8 mouse cellular contexts compared by ENCODE assay signal in the genomic region with DNA sequence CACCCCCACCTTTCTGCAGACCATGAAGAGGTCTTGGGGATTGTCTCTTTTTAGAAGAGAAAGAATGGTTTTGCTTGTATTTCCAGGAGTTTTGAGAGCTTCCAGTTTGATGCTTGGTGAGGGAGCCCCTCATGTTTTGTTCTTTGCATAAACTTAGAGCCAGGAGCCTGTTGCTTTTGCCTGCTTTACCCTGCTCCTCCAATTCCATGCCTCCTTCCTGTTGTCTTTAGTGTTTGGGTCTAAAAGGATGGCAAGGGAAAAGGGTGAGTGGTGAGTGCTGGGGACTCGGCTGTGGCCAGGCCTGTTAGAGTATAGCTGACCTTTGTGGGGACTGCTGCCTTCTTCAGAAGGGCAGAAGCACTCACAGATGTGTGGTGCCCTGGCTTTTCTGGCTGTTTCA. TPM values are rescaled to one million over a fixed set of nuclear protein-coding genes. Genes with fewer than 3 reads are reported as not detected.
DNase-seq lines count a peak whose midpoint lies in the region; ATAC-seq and TF ChIP-seq lines count a peak whose summit lies in the region.

No protein-coding gene starts in this region.

- H3K27ac ChIP-seq in layer of hippocampus, adult 2 months = peak overlapping the region; percentile 92
- H3K27ac ChIP-seq in cortical plate, adult 2 months (ENCODE audit: insufficient read depth, low read length) = peak overlapping the region; percentile 86

- H3K4me1 ChIP-seq in cortical plate, adult 2 months (ENCODE audit: control insufficient read depth, insufficient read depth, low read length) = no peaks in the 10 kb centered on the region

- TF ChIP-seq POLR2A in cortical plate, adult 2 months (IDR thresholded peaks at IDR 0.05; ENCODE audit: extremely low read depth, insufficient read depth, low read length) = no peak

- DNase-seq in layer of hippocampus, adult 2 months (ENCODE audit: low spot score in 2 of 2) = no peak
- DNase-seq in layer of hippocampus, postnatal 25 days (ENCODE audit: extremely low spot score in 1 of 2, low spot score in 1 of 2) = no peak
- DNase-seq in hindlimb bud, embryonic 11.5 days (ENCODE audit: extremely low spot score, low read depth, low spot score) = peak; percentile 41
- peak; percentile 39 for DNase-seq in naive thymus-derived CD4-positive, alpha-beta T cell, adult 2 months (ENCODE audit: low read depth)
- no peak for DNase-seq in MN1 (ENCODE audit: low spot score)

- TF ChIP-seq CTCF in layer of hippocampus, adult 2 months (conservative IDR thresholded peaks at IDR 0.05) = no peak
- no peak for TF ChIP-seq CTCF in cortical plate, adult 2 months (IDR thresholded peaks at IDR 0.05; ENCODE audit: extremely low read depth, insufficient read depth, low read length)

- ATAC-seq in cerebellum, adult (ENCODE audit: insufficient number of reproducible peaks, low FRiP score, low TSS enrichment) = no peak
- no peak for ATAC-seq in CD4-positive, CD25-positive, alpha-beta regulatory T cell, adult 4 months

- H3K4me3 ChIP-seq in layer of hippocampus, adult 2 months = peak overlapping the region; percentile 65
- peak overlapping the region; percentile 49 for H3K4me3 ChIP-seq in cortical plate, adult 2 months (ENCODE audit: insufficient read depth, low read length)

RNA-seq across cellular contexts. Expression of a gene that starts 49.9 kb away (rescaled TPM):
- total RNA-seq in layer of hippocampus, adult 2 months (2021) = not detected
- not detected for total RNA-seq in layer of hippocampus, postnatal 25 days (2021)
- polyA plus RNA-seq in cortical plate, adult 2 months (2012; rRNA removed) = not detected in 2 replicates
- under 1 TPM; 0.11 to 0.20 TPM for polyA plus RNA-seq in CD4-positive, CD25-positive, alpha-beta regulatory T cell, adult 4 months (2017; shearing (Covaris generic))

Comparison
In these comparisons a context has a peak if more than half of its experiments do, and no peak if none do; other contexts are left out.
1. DNase-seq: peak in hindlimb bud, embryonic 11.5 days (single experiment) and naive thymus-derived CD4-positive, alpha-beta T cell, adult 2 months (single experiment); none in layer of hippocampus, adult 2 months (0 of 2), layer of hippocampus, postnatal 25 days (0 of 2) and MN1 (single experiment).